Mouse (Mus musculus) stomach, embryonic 16.5 days (tissue): ENCODE measurements around the gene 1700122O11Rik. TPM values are rescaled to one million over a fixed set of nuclear protein-coding genes. Genes with fewer than 3 reads are reported as not detected.
A peak's percentile ranks its signal among the peaks of the same experiment; 100 is the strongest.

Experiments
- ATAC-seq: fragments of 200-750 bp; cut with Nextera tagmentation; 2 replicates; pipeline ENCODE4 v1.8.0; 2017; ENCODE audit warnings: moderate number of reproducible peaks, moderate TSS enrichment; ENCODE audit not compliant: insufficient read depth, low FRiP score
- H3K27ac ChIP-seq: fragments of 300-500 bp; sonication (generic); 2 replicates; pipeline ENCODE4 v1.5.1; 2014; ENCODE audit warnings: low read length
- H3K27me3 ChIP-seq: fragments of 300-500 bp; sonication (generic); 2 replicates; pipeline ENCODE4 v1.6.1; 2014; ENCODE audit warnings: low read length, control low read depth, mixed read lengths; ENCODE audit not compliant: control insufficient read depth, insufficient read depth
- H3K36me3 ChIP-seq: fragments of 300-500 bp; sonication (generic); 2 replicates; pipeline ENCODE4 v1.6.1; 2014; ENCODE audit warnings: low read length; ENCODE audit not compliant: control insufficient read depth, insufficient read depth
- H3K4me1 ChIP-seq: fragments of 300-500 bp; sonication (generic); 2 replicates; pipeline ENCODE4 v1.6.1; 2014; ENCODE audit warnings: low read length, control low read depth, mixed read lengths; ENCODE audit not compliant: control insufficient read depth, insufficient read depth
- H3K4me2 ChIP-seq: fragments of 300-500 bp; sonication (generic); 2 replicates; pipeline ENCODE4 v1.6.1; 2014; ENCODE audit warnings: low read depth, low read length, mixed read lengths
- H3K4me3 ChIP-seq: fragments of 300-500 bp; sonication (generic); replicated peaks from 2 replicates; pipeline ENCODE4 v1.5.1; 2014; ENCODE audit warnings: mild to moderate bottlenecking, low read length
- H3K9ac ChIP-seq: fragments of 300-500 bp; sonication (generic); 2 replicates; pipeline ENCODE4 v1.6.1; 2014; ENCODE audit warnings: low read length
- H3K9me3 ChIP-seq: fragments of 300-500 bp; sonication (generic); replicated peaks from 2 replicates; pipeline ENCODE4 v1.6.1; 2016; ENCODE audit warnings: low read length, control low read depth; ENCODE audit not compliant: control insufficient read depth
- WGBS: fragments of 180-500 bp; shearing (Covaris S2); extraction: QIAGEN DNeasy Blood & Tissue Kit; methylation state at CpG from one replicate; pipeline ENCODE4 v1.1.7; 2014; 5-methylcytosine and 5-hydroxymethylcytosine counted together
- polyA plus RNA-seq: library from polyadenylated mRNA; unstranded; fragments of >200 nt; fragmentation: Nextera tagmentation; extraction: Ambion mirVana; gene quantifications from 2 replicates; pipeline ENCODE4 v1.2.1, GENCODE M21; 2015

The 1700122O11Rik gene
- polyA plus RNA-seq, 1 experiment from 2014 or later, result not detected

DNA sequence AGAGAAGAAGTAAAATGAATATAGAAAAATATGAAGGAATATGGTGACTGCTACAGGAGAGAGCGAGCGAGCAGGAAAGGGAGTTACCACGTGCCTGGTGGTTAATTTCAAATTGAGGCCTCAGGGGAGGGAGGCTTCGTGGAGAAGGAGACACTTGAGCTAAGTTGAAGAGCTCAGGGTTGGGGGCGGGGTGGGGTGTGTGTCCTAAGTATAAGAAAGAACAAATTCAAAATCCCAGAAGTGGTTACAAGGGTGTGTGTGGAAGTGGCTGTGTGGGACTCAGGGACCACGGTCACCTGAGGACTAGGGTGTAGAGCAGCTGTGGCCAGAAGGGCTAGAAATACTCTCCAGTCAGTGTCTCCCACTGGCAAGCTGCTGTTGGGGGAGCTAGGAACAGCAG is 38.7 kb downstream of the 1700122O11Rik start:
- Histone ChIP-seq H3K9me3 (no peaks in the 10 kb centered on the region), H3K9ac (no peak overlapping the region; the same call in 1 of the 2 replicates), H3K4me2 (no peak overlapping the region), H3K36me3 (no peaks in the 10 kb centered on the region), H3K27me3 (no peaks in the 10 kb centered on the region), H3K4me3 (no peak overlapping the region), H3K4me1 (peaks cover 33% of the 10 kb centered on the region), H3K27ac (peak overlapping the region; percentile 23; the same call in 1 of the 2 replicates)
- no peak for ATAC-seq
- 53% methylated on average over 6 of the region's 6 CpGs for WGBS

DNA sequence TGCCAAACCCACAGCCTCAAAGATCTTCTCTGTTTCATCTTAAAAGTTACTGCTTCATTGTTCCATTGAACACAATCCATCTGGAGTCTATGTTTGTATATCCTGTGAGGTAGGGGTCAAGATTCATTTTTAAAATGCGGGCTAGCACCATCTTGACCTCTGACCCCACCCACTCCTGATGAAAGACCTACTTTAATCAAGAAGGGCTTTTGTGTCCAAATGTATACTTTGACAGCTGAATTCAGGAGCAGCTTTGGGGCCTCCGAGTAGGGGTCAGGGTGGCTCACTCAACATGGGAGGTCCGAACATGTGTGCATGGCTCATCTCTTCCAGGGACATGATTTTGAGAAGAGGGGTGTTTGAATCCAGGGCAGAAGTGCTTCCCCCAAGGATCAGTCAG is 40.3 kb downstream of the 1700122O11Rik start:
- WGBS, result 26% methylated on average over 3 of the region's 3 CpGs
- peaks cover 29% of the 10 kb centered on the region for H3K4me1 ChIP-seq
- H3K4me3 ChIP-seq, result no peak overlapping the region
- no peaks in the 10 kb centered on the region for H3K27me3 ChIP-seq
- no peaks in the 10 kb centered on the region for H3K36me3 ChIP-seq
- no peak overlapping the region for H3K4me2 ChIP-seq
- no peaks in the 10 kb centered on the region for H3K9me3 ChIP-seq
- H3K9ac ChIP-seq, result no peak overlapping the region
- H3K27ac ChIP-seq, result no peak overlapping the region
- no peak for ATAC-seq

DNA sequence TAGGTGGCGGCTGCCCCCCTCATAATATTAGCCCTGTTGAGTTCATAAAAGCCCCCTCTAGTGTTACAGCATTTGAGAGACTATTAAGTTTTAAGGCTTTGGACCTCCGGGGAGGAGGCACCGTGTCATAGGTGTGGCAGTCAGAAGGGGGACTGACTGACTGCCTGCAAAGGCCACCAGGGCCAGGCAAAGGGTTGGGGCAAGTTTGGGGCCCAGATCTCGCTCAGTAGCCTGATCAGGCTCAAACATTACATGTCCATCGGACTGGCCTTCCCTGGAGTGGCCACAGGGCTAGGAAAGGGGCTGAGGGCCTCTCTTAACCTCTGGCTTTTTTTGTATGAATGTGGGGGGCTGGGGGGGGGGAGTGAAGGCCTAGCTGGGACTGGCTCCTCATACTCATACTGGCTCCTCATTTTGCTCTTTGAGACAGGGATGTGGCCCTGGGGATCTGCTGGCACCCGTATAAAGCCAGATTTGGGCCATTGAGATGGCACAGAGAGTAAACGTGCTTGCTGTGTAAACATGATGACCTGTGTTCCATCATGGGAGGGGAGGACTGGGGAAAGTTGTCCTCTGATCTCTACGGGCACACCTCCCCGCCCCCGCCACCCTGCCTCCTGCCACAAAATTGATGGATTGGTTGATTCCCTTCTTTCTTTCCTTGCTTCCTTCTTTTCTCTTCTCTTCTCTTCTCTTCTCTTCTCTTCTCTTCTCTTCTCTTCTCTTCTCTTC is 47.5 kb downstream of the 1700122O11Rik start:
- WGBS, result 44% methylated on average over 10 of the region's 10 CpGs

DNA sequence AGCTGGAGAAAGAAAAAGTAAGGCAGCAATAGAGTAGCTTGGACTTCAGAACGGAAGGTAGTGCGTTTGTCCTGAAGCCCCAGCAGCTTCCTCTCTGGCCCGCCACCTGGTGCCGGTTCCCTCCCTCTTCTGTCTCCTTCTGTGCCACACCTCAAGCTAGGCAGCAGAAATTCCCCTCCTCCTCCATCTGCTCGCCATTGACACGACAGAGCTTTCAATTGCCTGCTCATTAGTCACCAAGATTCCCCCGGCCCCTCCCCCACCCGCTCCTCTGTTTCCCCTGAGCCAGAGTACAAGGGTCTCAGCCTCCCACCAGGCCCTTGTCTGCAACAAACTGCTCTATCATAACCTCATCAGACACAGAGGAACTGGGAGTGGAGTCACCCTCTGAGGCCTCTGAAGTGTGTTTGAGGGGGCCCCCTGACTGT is 48.1 kb downstream of the 1700122O11Rik start:
- Histone ChIP-seq H3K4me3 (no peak overlapping the region), H3K27ac (peak overlapping the region; percentile 69), H3K9ac (peak overlapping the region; percentile 46), H3K27me3 (no peaks in the 10 kb centered on the region), H3K4me1 (peaks cover 19% of the 10 kb centered on the region), H3K36me3 (no peaks in the 10 kb centered on the region), H3K4me2 (no peak overlapping the region), H3K9me3 (no peaks in the 10 kb centered on the region)
- peak; percentile 64 for ATAC-seq
- 21% methylated on average over 8 of the region's 8 CpGs for WGBS

More for the DNA sequence above, 47.5 kb downstream of the 1700122O11Rik start:
- Histone ChIP-seq H3K27me3 (no peaks in the 10 kb centered on the region), H3K4me1 (peaks cover 19% of the 10 kb centered on the region), H3K9ac (peak overlapping the region; percentile 46; the same call in 1 of the 2 replicates), H3K4me3 (no peak overlapping the region), H3K9me3 (no peaks in the 10 kb centered on the region), H3K27ac (peak overlapping the region; percentile 69), H3K36me3 (no peaks in the 10 kb centered on the region), H3K4me2 (no peak overlapping the region)
- ATAC-seq, result peak; percentile 5; the same call in 1 of the 2 replicates

DNA sequence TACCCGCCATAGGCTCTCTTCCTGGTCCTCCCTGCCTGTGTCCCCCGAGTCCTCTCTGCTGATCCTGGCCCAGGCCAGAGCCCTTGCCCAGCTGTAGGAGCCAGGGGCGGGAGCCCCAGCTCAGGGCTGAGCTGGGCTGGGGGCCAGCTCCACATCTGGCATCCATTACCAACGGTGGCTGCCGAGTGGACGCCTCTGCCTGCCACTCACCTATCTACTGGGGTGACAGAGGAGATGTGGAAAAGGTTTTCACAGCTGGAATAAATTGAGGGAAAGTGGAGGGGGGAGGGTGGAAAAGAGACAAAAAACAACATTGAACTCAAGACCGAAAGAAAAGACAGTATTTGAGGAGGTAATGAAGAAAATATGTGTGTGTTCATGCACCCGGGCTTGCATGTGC is 49.3 kb downstream of the 1700122O11Rik start:
- H3K4me3 ChIP-seq, result no peak overlapping the region
- H3K4me1 ChIP-seq, result peaks cover 19% of the 10 kb centered on the region
- no peak for ATAC-seq
- no peaks in the 10 kb centered on the region for H3K9me3 ChIP-seq
- H3K36me3 ChIP-seq, result no peaks in the 10 kb centered on the region
- no peak overlapping the region for H3K4me2 ChIP-seq
- WGBS, result 36% methylated on average over 8 of the region's 8 CpGs
- H3K9ac ChIP-seq, result no peak overlapping the region
- no peaks in the 10 kb centered on the region for H3K27me3 ChIP-seq
- no peak overlapping the region for H3K27ac ChIP-seq

DNA sequence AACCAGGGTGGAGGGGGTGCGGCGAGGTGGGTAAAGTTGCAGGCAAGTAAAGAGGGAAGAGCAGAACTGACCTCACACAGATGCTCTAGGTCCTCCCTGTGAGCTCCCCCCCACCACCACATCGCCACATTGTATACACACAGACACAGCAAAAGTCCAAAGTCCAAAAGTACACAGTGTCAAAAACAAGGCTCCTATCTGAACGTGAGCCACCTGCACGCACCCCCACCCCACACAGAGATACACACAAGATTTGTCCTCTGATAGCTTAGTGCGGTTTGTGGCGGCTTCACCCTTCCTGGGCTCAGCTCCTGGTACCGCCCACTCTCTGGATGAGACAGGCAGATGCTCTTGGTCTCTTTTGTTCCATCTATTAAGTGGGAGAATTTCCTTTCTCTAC is 50.0 kb downstream of the 1700122O11Rik start:
- H3K36me3 ChIP-seq, result no peaks in the 10 kb centered on the region
- H3K4me2 ChIP-seq, result no peak overlapping the region
- 58% methylated on average over 8 of the region's 8 CpGs for WGBS
- no peaks in the 10 kb centered on the region for H3K9me3 ChIP-seq
- no peak overlapping the region for H3K9ac ChIP-seq
- no peaks in the 10 kb centered on the region for H3K27me3 ChIP-seq
- H3K27ac ChIP-seq, result no peak overlapping the region
- no peak for ATAC-seq
- no peak overlapping the region for H3K4me3 ChIP-seq
- peaks cover 19% of the 10 kb centered on the region for H3K4me1 ChIP-seq

Other genes starting within 250 kb of the 1700122O11Rik start
- gene Mdfi, start 203.6 kb downstream of the 1700122O11Rik start, polyA plus RNA-seq, result 10.4 and 11.2 TPM in 2 replicates
- gene Foxp4, start 113.6 kb downstream of the 1700122O11Rik start, polyA plus RNA-seq, result 10.5 and 13.9 TPM in 2 replicates
- not detected in 2 replicates for gene 1700067P10Rik, start 51.0 kb upstream of the 1700122O11Rik start, polyA plus RNA-seq
- 0.15 and 0.26 TPM in 2 replicates for gene 9830107B12Rik, start 108.0 kb upstream of the 1700122O11Rik start, polyA plus RNA-seq
- gene A530064D06Rik, start 129.0 kb upstream of the 1700122O11Rik start, polyA plus RNA-seq, result 0.41 and 0.48 TPM in 2 replicates
- 0.10 and 0.48 TPM in 2 replicates for gene Trem1, start 194.5 kb upstream of the 1700122O11Rik start, polyA plus RNA-seq
- gene Trem3, start 209.5 kb upstream of the 1700122O11Rik start, polyA plus RNA-seq, result 0.94 and 1.1 TPM in 2 replicates
- 1.2 and 1.7 TPM in 2 replicates for gene Treml4, start 226.0 kb upstream of the 1700122O11Rik start, polyA plus RNA-seq